Mouse (Mus musculus): ENCODE measurements around the gene Smim6.

DNA sequence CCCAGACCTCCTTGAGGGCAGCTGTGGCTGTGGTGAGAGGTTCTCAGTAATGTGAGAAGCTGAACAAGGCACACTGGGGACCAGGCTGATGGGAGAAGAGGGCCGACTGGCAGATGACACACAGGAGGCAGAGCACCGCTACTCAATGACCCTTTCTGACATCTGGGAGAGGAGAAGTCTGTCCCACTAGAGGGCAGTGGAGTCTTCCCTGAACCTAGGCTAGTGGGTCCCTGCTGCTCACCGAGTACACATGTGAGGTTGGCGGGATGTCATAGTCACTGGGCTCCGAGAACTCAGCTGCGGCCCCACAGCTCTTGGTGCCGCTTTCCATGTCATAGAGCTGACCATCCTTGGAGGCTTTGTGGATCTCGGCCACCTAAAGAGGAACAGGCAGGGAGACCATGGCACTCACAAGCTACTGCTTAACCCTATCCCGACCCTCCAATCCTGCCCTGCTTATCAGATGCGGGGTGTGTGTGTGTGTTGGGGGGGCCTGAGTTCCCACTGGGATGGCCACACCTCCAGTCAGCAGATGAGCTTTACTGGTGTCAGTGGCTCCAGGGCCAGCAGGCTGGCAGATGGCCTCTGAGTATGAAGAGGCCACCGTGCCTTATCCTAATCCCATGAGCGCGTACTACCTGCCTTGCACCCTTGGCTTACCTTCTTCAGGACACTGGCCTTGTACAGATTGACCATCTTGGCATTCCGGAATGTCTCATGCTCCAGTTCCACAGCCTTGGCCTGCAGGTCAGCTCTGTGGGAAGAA lies 16.9 kb upstream of the Smim6 start:
- TF ChIP-seq CTCF (IDR thresholded peaks at IDR 0.05; ENCODE audit: borderline replicate concordance, insufficient read depth, low read depth, low read length) = no peak
- TF ChIP-seq POLR2A (IDR thresholded peaks at IDR 0.05; ENCODE audit: borderline replicate concordance, insufficient read depth, low read length) = no peak

Data from cerebellum, adult 2 months (tissue).